Mouse (Mus musculus) heart, embryonic 12.5 days (tissue): ENCODE measurements around the gene Nkg7. TPM values are rescaled to one million over a fixed set of nuclear protein-coding genes. Genes with fewer than 3 reads are reported as not detected.

Source experiments
- ATAC-seq: fragments of 200-750 bp; cut with Nextera tagmentation; 2 replicates; pipeline ENCODE4 v1.8.0; 2017; ENCODE audit warnings: moderate TSS enrichment, moderate library complexity; ENCODE audit not compliant: insufficient number of reproducible peaks, low FRiP score
- H3K27ac ChIP-seq: fragments of 300-500 bp; sonication (generic); 2 replicates; pipeline ENCODE4 v1.5.1; 2016; ENCODE audit warnings: mild to moderate bottlenecking, moderate library complexity; ENCODE audit not compliant: poor library complexity, severe bottlenecking
- H3K27me3 ChIP-seq: fragments of 300-500 bp; sonication (generic); replicated peaks from 2 replicates; pipeline ENCODE4 v1.6.1; 2016; ENCODE audit warnings: mild to moderate bottlenecking, moderate library complexity
- H3K36me3 ChIP-seq: fragments of 300-500 bp; sonication (generic); 2 replicates; pipeline ENCODE4 v1.6.1; 2016; ENCODE audit warnings: mild to moderate bottlenecking, moderate library complexity
- H3K4me1 ChIP-seq: fragments of 300-500 bp; sonication (generic); replicated peaks from 2 replicates; pipeline ENCODE4 v1.6.1; 2016; ENCODE audit warnings: mild to moderate bottlenecking
- H3K4me2 ChIP-seq: fragments of 300-500 bp; sonication (generic); 2 replicates; pipeline ENCODE4 v1.6.1; 2016; ENCODE audit warnings: mild to moderate bottlenecking, moderate library complexity
- H3K4me3 ChIP-seq: fragments of 300-500 bp; sonication (generic); 2 replicates; pipeline ENCODE4 v1.5.1; 2016; ENCODE audit warnings: mild to moderate bottlenecking
- H3K9ac ChIP-seq: fragments of 300-500 bp; sonication (generic); 2 replicates; pipeline ENCODE4 v1.6.1; 2016; ENCODE audit warnings: mild to moderate bottlenecking, moderate library complexity
- H3K9me3 ChIP-seq: fragments of 300-500 bp; sonication (generic); replicated peaks from 2 replicates; pipeline ENCODE4 v1.6.1; 2016; ENCODE audit warnings: mild to moderate bottlenecking, moderate library complexity
- WGBS: fragments of 180-500 bp; shearing (Covaris S2); methylation state at CpG from one replicate; pipeline ENCODE4 v1.1.7; 2016; 5-methylcytosine and 5-hydroxymethylcytosine counted together
- polyA plus RNA-seq: library from polyadenylated mRNA; unstranded; fragments of >200 nt; fragmentation: Nextera tagmentation; extraction: Ambion mirVana; gene quantifications from 2 replicates; pipeline ENCODE4 v1.2.1, GENCODE M21; 2016

Gene Nkg7
- polyA plus RNA-seq, 1 experiment from 2014 or later, result 0.27 TPM

GRCm38 (mm10) chr7:43423991-43424625, 12.8 kb upstream of the Nkg7 start:
- no peak overlapping the region for H3K9ac ChIP-seq
- H3K9me3 ChIP-seq, result no peaks in the 10 kb centered on the region
- WGBS, result 56% methylated on average over 3 of the region's 3 CpGs
- no peaks in the 10 kb centered on the region for H3K4me1 ChIP-seq
- no peak for ATAC-seq
- no peaks in the 10 kb centered on the region for H3K27me3 ChIP-seq
- no peak overlapping the region for H3K4me2 ChIP-seq
- H3K4me3 ChIP-seq, result no peak overlapping the region
- H3K36me3 ChIP-seq, result no peaks in the 10 kb centered on the region
- H3K27ac ChIP-seq, result no peak overlapping the region

GRCm38 (mm10) chr7:43427406-43427805, 9.5 kb upstream of the Nkg7 start, which contains the start of gene Lim2:
TSS of gene Lim2 (plus strand) at chr7:43427670.
- no peak for ATAC-seq
- H3K9ac ChIP-seq, result no peak within 1 kb of the TSS

GRCm38 (mm10) chr7:43429500-43429899, 7.4 kb upstream of the Nkg7 start:
- H3K9ac ChIP-seq, result no peak overlapping the region
- no peak overlapping the region for H3K4me2 ChIP-seq
- no peaks in the 10 kb centered on the region for H3K9me3 ChIP-seq
- H3K4me1 ChIP-seq, result no peaks in the 10 kb centered on the region
- 34% methylated on average over 4 of the region's 4 CpGs for WGBS
- no peak for ATAC-seq
- H3K4me3 ChIP-seq, result no peak overlapping the region
- no peak overlapping the region for H3K27ac ChIP-seq
- H3K36me3 ChIP-seq, result no peaks in the 10 kb centered on the region
- no peaks in the 10 kb centered on the region for H3K27me3 ChIP-seq

More at GRCm38 (mm10) chr7:43427406-43427805, 9.5 kb upstream of the Nkg7 start, which contains the start of gene Lim2:
- WGBS, result 77% methylated on average over 8 of the region's 8 CpGs
- Histone ChIP-seq H3K36me3 (no peaks in the 10 kb centered on the region), H3K27me3 (no peaks in the 10 kb centered on the region), H3K4me3 (no peak within 1 kb of the TSS), H3K27ac (no peak within 1 kb of the TSS), H3K9me3 (no peaks in the 10 kb centered on the region), H3K4me1 (no peaks in the 10 kb centered on the region), H3K4me2 (no peak within 1 kb of the TSS)

GRCm38 (mm10) chr7:43432891-43433290, 4.0 kb upstream of the Nkg7 start:
- WGBS, result 61% methylated on average over 4 of the region's 4 CpGs
- no peaks in the 10 kb centered on the region for H3K9me3 ChIP-seq

GRCm38 (mm10) chr7:43434676-43435075, 2.2 kb upstream of the Nkg7 start:
- Histone ChIP-seq H3K27ac (no peak overlapping the region), H3K27me3 (no peaks in the 10 kb centered on the region), H3K9ac (no peak overlapping the region), H3K9me3 (no peaks in the 10 kb centered on the region), H3K36me3 (no peaks in the 10 kb centered on the region), H3K4me3 (no peak overlapping the region), H3K4me2 (no peak overlapping the region), H3K4me1 (no peaks in the 10 kb centered on the region)
- 83% methylated on average over 5 of the region's 5 CpGs for WGBS
- no peak for ATAC-seq

More at GRCm38 (mm10) chr7:43432891-43433290, 4.0 kb upstream of the Nkg7 start:
- no peak for ATAC-seq
- no peaks in the 10 kb centered on the region for H3K27me3 ChIP-seq
- no peaks in the 10 kb centered on the region for H3K4me1 ChIP-seq
- no peak overlapping the region for H3K4me3 ChIP-seq
- H3K9ac ChIP-seq, result no peak overlapping the region
- no peaks in the 10 kb centered on the region for H3K36me3 ChIP-seq
- H3K4me2 ChIP-seq, result no peak overlapping the region
- H3K27ac ChIP-seq, result no peak overlapping the region

- ATAC-seq, result no peak
- no peak overlapping the region for H3K4me3 ChIP-seq
- no peaks in the 10 kb centered on the region for H3K36me3 ChIP-seq
- no peak overlapping the region for H3K9ac ChIP-seq
- 76% methylated on average over 4 of the region's 4 CpGs for WGBS
- no peaks in the 10 kb centered on the region for H3K9me3 ChIP-seq
- no peak overlapping the region for H3K4me2 ChIP-seq
- H3K27me3 ChIP-seq, result no peaks in the 10 kb centered on the region; the same call in 1 of the 2 replicates
- H3K4me1 ChIP-seq, result peaks cover 6% of the 10 kb centered on the region; the same call in 1 of the 2 replicates
- H3K27ac ChIP-seq, result no peak overlapping the region
These were observed 1.7 kb downstream of the Nkg7 start for GRCm38 (mm10) chr7:43438611-43439010.

- H3K9ac ChIP-seq, result no peak within 1 kb of the TSS
- H3K27ac ChIP-seq, result no peak within 1 kb of the TSS
- no peaks in the 10 kb centered on the region; the same call in 1 of the 2 replicates for H3K27me3 ChIP-seq
- no peaks in the 10 kb centered on the region for H3K36me3 ChIP-seq
- H3K4me3 ChIP-seq, result no peak within 1 kb of the TSS
- WGBS, result 77% methylated on average over 6 of the region's 6 CpGs
- no peaks in the 10 kb centered on the region for H3K9me3 ChIP-seq
- no peak within 1 kb of the TSS for H3K4me2 ChIP-seq
- ATAC-seq, result no peak
- peaks cover 18% of the 10 kb centered on the region for H3K4me1 ChIP-seq
These were observed 3.6 kb downstream of the Nkg7 start, which contains the start of gene Cldnd2 for GRCm38 (mm10) chr7:43440482-43440881. TSS of gene Cldnd2 (plus strand) at chr7:43440782.

- WGBS, result 77% methylated on average over 3 of the region's 3 CpGs
These were observed 4.2 kb downstream of the Nkg7 start for GRCm38 (mm10) chr7:43441071-43441470.

GRCm38 (mm10) chr7:43442684-43443083, 5.8 kb downstream of the Nkg7 start:
- H3K36me3 ChIP-seq, result no peaks in the 10 kb centered on the region
- 17% methylated on average over 9 of the region's 9 CpGs for WGBS

More at GRCm38 (mm10) chr7:43441071-43441470, 4.2 kb downstream of the Nkg7 start:
- ATAC-seq, result no peak
- Histone ChIP-seq H3K36me3 (no peaks in the 10 kb centered on the region), H3K27ac (no peak overlapping the region), H3K4me2 (no peak overlapping the region), H3K9ac (no peak overlapping the region), H3K9me3 (no peaks in the 10 kb centered on the region), H3K4me1 (peaks cover 24% of the 10 kb centered on the region), H3K27me3 (no peaks in the 10 kb centered on the region; the same call in 1 of the 2 replicates), H3K4me3 (no peak overlapping the region)

GRCm38 (mm10) chr7:43443126-43443916, 6.4 kb downstream of the Nkg7 start:
- WGBS, result 2% methylated on average over 36 of the region's 36 CpGs
- Histone ChIP-seq H3K36me3 (no peaks in the 10 kb centered on the region), H3K9me3 (no peaks in the 10 kb centered on the region), H3K4me1 (peaks cover 41% of the 10 kb centered on the region), H3K4me3 (peak overlapping the region; percentile 66), H3K9ac (peak overlapping the region; percentile 70), H3K4me2 (peak overlapping the region; percentile 74), H3K27ac (peak overlapping the region; percentile 98), H3K27me3 (no peaks in the 10 kb centered on the region; the same call in 1 of the 2 replicates)
- ATAC-seq, result peak; percentile 92

More at GRCm38 (mm10) chr7:43442684-43443083, 5.8 kb downstream of the Nkg7 start:
- no peak for ATAC-seq
- H3K9ac ChIP-seq, result peak overlapping the region; percentile 70
- H3K4me1 ChIP-seq, result peaks cover 35% of the 10 kb centered on the region
- H3K27ac ChIP-seq, result peak overlapping the region; percentile 98
- no peaks in the 10 kb centered on the region; the same call in 1 of the 2 replicates for H3K27me3 ChIP-seq
- no peaks in the 10 kb centered on the region for H3K9me3 ChIP-seq
- H3K4me3 ChIP-seq, result peak overlapping the region; percentile 66
- H3K4me2 ChIP-seq, result peak overlapping the region; percentile 74

GRCm38 (mm10) chr7:43443917-43444293, 7.0 kb downstream of the Nkg7 start, which contains the start of the genes Etfb and Gm45233:
TSS of gene Etfb (plus strand) at chr7:43444083.
TSS of gene Gm45233 (plus strand) at chr7:43444128.
- H3K27ac ChIP-seq, result peak within 1 kb of the TSS; percentile 98
- H3K27me3 ChIP-seq, result no peaks in the 10 kb centered on the region; the same call in 1 of the 2 replicates
- peak within 1 kb of the TSS; percentile 74 for H3K4me2 ChIP-seq
- H3K9me3 ChIP-seq, result no peaks in the 10 kb centered on the region
- H3K9ac ChIP-seq, result peak within 1 kb of the TSS; percentile 78
- no peaks in the 10 kb centered on the region for H3K36me3 ChIP-seq
- WGBS, result under 1% methylated on average over 27 of the region's 27 CpGs
- peak within 1 kb of the TSS; percentile 66 for H3K4me3 ChIP-seq
- ATAC-seq, result peak; percentile 97
- peaks cover 47% of the 10 kb centered on the region for H3K4me1 ChIP-seq
